Mouse (Mus musculus) embryo, embryonic 9.5 days (tissue): ENCODE measurements around the gene Slc10a1.
"Not testable (repeated sequence)": the region's sequence is repeated elsewhere in the genome, so short reads cannot be mapped to it uniquely, and the experiment has no call there.

Experiments
- DNase-seq: peaks from one replicate; pipeline ENCODE4 v3.0.0-alpha.2; 2017; ENCODE audit errors: extremely low spot score

Gene Slc10a1

DNA sequence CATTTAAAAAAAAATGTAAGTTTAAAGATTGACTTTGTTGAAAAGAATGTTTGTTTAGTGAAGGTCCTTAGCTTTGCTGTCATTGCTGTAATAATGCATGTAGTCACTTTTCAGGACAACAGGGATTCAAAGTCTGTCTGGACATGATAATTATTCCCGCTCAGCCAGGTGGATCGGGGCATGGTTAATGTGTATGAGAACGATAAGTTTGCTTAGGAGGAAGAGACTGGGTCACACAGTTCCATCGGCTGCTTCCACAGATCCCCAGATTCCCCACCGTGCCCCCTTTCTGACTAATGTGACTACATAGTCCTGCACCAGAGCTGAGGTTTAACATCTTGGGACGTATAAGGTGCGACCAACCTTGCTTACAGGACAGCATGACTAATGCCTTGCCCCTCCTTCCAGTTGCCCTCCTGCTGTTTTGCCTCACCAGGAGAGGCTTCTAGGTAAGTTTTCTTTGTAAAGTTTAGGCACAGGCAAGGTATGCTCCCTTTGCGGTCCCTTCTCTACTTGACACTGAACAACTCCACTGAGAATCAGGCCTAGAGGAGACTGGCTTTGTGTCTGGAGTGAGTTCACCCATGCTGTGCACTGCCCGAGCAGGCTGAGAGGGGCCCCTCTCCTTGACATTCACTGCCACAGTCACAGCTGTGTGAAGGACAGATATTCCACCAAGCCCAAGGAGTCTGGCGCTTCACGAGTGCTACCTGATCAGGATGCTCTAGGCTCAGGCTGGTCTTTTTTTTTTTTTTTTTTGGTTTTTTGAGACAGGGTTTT is 2.3 kb downstream of the Slc10a1 start:
- DNase-seq: no peak

DNA sequence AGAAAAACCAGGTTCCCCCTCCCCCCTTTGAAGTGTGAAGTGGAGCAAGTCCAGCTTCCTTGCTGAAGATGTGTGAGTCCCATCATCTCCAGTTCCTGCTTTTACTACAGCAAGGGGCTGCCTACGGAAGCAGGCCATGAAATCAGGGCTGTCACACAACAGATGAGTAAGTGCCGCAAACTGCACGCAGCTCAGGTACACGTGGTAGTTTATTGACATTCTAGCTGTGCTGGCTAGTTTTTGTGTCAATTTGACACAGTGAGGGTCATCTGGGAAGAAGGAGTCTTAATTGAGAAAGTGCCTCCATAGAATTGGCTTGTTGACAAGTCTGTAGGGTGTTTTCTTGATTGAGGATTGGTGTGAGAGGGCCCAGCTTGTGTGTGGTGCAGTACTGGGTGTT is 5.9 kb downstream of the Slc10a1 start:
- no peak for DNase-seq

GRCm38 (mm10) chr12:80957961-80958360 is 10.5 kb downstream of the Slc10a1 start:
- DNase-seq: no peak

DNA sequence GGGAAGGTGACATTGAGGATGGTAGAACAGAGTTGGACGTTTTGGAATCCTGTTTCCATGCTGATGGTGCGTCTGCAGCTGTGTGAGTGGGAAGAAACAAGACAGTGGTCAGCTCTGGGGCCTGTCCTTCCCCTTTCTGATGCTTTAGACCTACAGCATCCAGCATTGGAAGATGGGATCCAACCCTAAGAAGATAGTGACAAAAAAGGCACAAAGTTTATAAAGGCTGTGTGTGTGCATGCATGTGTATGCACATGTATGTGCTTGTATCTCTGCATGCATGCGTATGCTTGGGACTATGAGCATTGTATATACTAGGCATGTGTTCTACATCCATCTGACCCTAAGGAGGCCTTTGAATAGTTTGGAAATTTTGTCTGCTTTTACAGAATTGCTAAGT is 12.5 kb downstream of the Slc10a1 start:
- no peak for DNase-seq

DNA sequence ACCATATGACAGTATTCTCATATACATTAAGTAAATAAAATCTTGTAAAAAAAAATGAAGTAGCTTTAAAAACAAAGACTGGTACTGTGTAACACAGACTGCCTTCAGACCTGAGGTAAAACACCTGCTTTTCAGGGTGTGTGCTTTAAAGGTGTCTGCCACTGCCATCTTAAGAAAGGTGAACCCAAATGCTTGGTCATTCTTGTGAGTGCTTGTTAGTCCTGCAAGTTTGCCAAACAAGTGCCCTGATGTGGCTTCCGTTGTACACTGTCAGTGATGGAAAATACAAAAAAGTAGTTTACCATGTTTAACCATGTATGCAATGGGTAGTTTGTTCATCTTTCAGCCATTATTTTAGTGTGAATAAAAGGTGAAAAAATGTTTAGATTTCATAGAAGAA is 16.0 kb downstream of the Slc10a1 start:
- DNase-seq: no peak

DNA sequence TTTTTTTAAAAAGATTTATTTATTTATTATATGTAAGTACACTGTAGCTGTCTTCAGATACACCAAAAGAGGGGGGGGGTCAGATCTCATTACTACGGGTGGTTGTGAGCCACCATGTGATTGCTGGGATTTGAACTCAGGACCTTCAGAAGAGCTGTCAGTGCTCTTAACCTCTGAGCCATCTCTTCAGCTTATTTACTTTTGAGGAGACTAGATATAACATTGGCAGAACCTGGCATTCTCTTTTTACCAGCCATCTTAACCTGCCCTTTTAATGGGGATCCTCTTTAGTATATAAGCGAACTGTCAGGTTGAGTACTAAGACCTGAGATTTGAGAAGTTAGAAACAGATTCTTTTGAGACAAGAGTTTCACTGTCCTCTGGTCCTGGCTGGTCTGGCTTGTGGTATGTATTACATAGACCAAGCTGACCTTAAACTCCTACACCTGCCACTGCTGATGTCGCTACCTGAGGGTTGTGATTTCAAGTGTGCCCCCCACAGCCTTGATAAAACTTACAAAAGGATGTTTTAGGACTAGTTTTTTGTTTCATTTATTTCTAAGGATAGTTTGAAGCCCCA is 16.8 kb downstream of the Slc10a1 start:
- no peak for DNase-seq

DNA sequence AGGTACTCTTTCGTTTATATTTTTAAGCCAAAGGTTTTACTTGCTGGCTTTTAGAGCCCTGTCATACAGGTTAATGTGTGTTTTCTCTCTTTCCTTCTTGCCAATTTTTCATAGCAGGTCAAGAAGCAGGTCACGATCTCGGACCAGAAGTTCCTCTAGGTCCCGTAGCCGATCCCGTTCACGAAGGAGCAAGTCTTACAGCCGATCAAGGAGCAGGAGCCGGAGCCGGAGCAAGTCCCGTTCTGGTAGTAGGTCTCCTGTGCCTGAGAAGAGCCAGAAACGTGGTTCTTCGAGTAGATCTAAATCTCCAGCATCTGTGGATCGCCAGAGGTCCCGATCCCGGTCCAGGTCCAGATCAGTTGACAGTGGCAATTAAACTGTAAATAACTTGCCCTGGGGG is 18.9 kb downstream of the Slc10a1 start:
- DNase-seq: not testable (repeated sequence)

GRCm38 (mm10) chr12:80948202-80948601 is 20.3 kb downstream of the Slc10a1 start:
- DNase-seq: no peak

DNA sequence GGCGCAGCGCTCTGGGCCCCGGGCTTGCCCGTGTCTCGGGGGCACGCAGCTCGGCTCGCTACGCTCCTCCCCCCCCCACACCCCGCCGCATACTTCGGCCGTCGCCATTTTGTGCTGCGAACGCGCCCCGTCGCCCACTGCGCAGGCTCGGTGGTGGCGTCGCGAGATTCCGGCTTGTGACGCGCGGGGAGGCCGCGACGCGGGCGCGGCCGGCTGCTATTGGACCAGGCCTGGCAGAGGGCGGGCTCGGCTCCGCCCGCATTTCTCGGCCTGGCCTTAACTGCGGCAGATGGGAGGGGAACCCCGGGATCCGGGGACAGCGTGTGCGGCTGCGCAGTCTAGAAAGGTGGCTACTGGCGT is 22.5 kb downstream of the Slc10a1 start:
- peak; percentile 95 for DNase-seq

DNA sequence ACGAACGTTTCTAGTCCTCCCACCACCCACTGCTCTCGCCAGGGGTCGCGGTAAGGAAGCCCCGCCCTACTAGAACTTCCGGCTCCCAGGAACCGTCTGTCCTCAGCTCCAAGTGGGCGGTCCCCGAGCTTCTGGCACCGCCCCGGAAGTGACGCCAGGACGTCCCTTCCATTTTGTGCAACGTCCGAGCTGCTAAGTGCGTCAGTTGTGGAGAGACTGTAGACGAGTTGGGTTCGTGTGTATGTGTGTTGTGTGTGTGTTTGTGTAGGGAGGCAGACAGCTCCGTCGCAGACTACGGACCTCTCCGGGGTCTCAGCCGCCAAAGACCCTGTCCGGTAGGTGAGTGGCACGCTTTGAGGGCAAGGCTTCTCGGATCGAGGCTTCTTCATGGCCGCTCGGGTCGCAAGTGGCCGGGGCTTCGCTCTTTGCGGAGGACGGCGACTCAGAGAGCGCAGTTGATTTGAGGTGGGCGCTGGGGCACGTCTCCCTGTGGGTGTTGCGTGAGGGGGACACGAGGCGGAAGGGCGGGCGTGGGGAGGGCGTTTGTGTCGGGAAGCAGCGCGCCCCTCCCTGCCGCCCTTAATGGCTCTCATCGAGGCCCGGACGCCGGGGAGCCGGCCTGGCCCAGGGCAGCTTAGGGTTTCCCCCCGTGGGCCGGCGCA is 23.0 kb downstream of the Slc10a1 start, which contains the start of gene Srsf5:
Gene Srsf5, plus strand, starts transcription at position 171 of the 662 bp plus-strand sequence.
- DNase-seq: peak; percentile 98

GRCm38 (mm10) chr12:80944963-80945333 is 23.6 kb downstream of the Slc10a1 start:
- not testable (repeated sequence) for DNase-seq

DNA sequence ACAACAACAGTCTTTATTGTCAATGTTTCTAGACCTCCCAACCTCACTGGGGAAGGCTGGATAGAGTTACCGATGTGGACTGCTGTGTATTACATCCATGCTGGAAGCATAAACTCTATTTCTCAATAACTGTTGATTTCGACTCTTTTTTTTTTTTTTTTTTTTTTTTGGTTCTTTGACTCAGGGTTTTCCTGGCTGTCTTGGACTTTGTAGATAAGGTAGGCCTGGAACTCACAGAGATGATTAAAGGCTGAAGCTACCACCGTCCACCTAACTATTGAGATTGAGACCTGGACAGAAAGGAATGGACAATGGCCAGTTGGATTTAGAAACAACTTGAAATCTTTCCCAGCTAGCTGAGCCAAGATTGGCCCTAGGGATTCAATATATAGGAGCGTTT is 24.3 kb downstream of the Slc10a1 start:
- no peak for DNase-seq

GRCm38 (mm10) chr12:80943395-80943794 is 25.1 kb downstream of the Slc10a1 start:
- no peak for DNase-seq

DNA sequence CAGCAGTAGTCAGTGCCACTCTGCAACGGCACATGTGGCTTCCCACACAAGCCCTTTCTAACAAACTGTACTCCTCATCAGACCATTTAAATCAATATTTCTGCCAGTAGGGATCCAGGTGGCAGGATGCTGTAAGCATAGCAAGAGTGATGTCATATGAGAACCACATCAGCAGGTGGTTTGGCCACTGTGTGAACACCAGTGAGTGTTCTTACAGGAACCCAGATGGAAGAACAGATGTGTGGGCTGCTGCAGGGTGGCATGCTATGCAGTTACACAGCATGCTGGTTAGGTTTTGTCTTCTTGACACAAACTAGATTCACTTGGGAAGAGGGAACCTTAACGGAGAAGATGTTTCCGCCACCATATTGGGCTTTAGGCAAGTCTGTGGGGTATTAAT is 26.6 kb downstream of the Slc10a1 start:
- no peak for DNase-seq

DNA sequence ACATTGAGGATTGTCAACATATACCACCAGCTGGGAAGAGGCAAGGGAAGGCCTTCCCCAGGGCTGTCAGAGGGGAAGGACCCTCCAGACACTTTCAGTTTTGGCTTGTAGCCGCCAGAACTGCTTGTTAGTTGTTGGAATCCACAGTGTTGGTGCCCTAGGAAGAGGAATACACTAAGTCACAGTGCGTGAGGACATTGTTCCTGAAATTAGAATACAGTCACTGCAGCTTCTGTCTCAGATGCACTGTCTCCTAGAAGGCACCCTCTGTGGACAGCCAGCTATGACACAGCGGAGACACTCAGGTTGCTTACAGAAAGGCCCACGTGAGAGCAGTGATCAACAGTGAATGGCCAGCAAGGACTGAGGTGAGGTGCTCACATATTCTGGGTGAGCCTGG is 29.3 kb downstream of the Slc10a1 start:
- DNase-seq: no peak

DNA sequence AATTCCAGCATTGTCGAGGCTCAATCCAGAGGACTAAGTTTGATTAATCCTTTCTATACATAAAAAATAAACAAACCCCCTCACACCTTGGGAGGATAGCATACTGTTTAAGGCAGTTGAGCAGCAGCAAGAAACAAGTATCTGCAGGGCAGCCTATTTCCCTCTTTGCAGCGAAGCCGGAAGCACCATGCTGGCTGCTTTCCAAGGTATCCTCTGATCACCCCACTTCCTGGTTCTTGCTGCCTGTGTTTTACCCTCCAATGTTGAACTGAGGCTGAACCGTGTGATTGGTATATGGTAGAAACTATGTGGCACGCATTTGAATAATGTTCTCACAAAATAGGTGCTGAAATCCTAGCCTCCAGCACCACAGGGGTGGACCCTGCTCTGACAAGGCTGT is 29.9 kb downstream of the Slc10a1 start:
- no peak for DNase-seq

DNA sequence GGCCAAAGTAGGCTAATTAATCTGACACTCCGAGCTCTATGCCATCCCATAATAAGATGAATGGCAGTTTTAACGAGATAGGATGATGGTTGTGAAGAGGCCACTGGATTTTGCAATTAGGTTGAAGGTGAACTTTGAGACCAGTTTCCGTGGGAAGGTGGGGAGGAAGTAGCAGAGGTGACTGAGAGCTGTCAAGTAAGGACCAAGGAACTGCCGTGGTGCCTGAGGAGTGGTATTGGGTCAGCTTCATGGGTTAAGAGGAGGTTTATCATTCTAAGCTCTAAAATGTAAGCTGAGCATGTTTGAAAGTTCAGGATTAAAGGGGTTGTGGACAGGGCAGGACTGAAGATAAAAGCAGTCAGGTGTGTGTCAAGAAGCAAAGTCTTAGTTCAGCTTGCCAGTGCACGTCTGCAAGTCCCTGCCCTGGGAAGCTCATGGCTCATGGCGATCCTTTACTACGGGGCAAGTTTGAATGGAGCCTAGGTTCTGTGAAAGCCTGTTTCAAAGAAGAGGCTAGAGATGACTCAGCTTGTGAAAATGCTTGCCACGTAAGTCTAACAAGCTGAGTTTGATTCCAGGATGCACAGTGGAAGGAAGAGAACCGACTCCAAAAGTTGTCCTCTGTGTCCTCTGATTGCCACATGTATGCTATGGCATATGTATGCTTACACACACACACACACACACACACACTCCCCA is 31.0 kb downstream of the Slc10a1 start:
- no peak for DNase-seq

DNA sequence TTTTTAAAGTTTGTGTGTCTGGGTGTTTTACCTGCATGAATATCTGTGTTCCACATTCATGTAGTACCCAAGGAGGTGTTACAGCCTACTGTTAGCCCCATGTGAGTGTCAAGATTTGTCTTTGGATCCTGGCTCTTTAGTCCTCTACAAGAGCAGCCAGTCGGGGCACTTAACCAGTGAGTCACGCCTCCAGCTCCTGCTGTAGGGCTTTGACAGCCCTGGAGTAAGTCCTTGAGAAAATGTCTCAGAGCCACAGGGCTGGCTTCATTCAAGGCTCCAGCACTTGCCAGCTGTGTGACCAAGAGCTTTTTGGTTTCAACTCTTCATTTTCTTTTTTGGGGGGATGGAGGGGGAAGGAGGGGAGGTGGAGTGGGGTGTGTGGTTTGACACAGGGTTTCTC is 31.8 kb downstream of the Slc10a1 start:
- no peak for DNase-seq

GRCm38 (mm10) chr12:80932865-80933264 is 35.6 kb downstream of the Slc10a1 start:
- DNase-seq: no peak

DNA sequence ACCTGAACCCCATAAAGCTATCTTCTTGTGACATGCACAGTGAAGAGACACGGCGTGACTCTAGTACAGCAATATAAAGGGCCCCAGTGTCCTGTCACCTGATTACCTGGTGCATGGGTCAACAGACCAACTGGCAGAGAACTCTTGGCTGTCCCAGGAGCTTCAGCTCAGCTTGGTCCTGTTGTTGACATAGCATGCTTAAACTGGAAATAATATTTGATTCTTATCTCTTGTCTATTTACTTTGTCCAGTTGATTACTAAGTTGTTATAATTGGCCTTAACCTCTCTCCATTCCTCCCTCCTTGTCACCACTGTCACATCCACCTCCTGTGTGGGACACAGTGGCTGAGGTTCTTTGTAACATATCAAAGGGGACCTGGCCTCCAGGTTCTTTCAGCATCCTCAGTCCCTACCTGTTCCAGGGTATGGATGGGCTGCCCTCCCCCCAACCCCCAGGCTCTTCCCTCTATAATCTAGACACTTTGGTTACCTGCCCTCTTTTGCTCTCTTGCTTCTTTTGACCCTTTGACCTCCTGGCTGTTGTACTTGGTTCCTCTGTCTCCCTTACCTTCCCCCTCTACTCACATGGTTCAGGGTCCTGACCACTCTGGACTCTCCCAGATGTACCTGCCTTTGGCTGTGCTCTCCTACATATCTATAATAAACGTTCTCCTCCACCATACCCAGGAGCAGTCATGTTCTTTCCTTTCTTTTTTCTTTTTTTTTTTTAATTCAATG is 36.9 kb downstream of the Slc10a1 start:
- DNase-seq: no peak

DNA sequence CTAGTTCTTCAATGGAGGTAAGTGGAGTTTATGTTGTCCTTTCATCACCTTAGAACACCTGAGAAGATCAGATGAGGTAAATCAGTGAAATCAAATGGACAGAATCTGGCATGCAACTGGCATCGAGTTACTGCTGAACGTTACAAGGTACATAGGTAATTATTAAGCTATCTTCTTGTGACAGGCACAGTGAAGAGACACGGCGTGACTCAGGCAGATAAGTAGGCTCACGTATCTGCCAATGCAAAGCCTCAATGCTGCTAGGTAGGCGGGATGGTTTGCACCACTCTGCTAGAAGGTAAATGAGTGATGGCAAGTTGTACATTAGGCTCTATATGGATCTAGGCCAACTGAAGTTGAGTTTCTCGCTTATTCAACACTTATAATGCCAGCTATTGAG is 38.4 kb downstream of the Slc10a1 start:
- DNase-seq: no peak

DNA sequence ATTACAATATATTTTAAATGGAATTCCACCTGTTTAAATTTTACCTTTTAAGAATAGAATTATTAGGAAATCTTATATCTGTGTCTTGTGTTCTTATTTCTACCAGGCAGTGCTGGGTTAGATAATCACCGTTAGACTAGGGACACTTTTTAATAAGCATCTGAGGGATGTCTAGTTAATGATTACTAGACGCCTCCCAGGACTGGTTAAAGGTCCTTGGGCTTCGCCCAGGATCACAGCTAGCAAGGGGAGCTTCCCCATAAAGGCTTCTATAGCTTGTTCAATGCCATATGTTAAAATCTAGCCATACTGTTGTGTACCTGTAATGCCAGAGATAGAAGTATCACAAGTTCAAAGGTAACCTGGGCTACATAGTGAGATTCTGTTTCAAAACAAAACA is 39.6 kb downstream of the Slc10a1 start:
- DNase-seq: no peak
